Mouse (Mus musculus): Measurements from ENCODE around the gene Ykt6.

DNA sequence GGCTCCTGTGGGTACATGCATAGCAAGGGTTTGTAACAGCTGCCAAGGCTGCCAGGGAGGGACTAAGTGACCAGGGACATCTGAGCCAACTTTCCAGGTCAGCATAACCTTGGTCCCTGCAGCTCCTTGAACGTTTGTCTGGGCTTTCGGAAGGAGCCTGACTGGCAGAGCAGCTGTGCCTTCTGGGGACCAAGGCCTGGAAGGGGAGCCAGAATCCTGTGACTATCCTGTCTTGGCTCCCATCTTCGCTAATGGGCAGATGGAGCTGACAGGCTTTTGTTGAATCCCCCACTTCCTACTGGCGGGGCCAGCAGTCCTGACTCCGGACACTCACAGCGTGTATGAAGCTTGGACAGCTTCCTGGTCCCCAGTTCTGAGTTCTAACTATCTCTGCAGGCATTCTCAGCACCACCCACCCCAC, 59.5 kb downstream of the Ykt6 start:
- TF ChIP-seq MYOD1 (IDR thresholded peaks at IDR 0.05; ENCODE audit: control insufficient read depth in 1 of 3, insufficient read length in 2 of 3, low read depth in 2 of 3) = peak; percentile 73 to 94 (median 76)
- no peak for TF ChIP-seq E2F4 (IDR thresholded peaks at IDR 0.05; ENCODE audit: insufficient read depth)
- TF ChIP-seq POLR2AphosphoS2 (IDR thresholded peaks at IDR 0.05; ENCODE audit: insufficient read length, low read depth) = no peak
